Mouse (Mus musculus) midbrain, postnatal 0 days (tissue): ENCODE results near the gene Eif5b. TPM values are rescaled to one million over a fixed set of nuclear protein-coding genes. Genes with fewer than 3 reads are reported as not detected.

ENCODE experiments used
- ATAC-seq: fragments of 200-750 bp; cut with Nextera tagmentation; 2 replicates; pipeline ENCODE4 v1.8.0; 2017; ENCODE audit warnings: moderate number of reproducible peaks, mild to moderate bottlenecking, moderate TSS enrichment, moderate library complexity; ENCODE audit not compliant: low FRiP score
- DNase-seq: peaks from one replicate; pipeline ENCODE4 v3.0.0-alpha.2; 2015; ENCODE audit warnings: low spot score
- H3K27ac ChIP-seq: fragments of 300-500 bp; sonication (generic); 2 replicates; pipeline ENCODE4 v1.5.1; 2014; ENCODE audit warnings: low read depth, mild to moderate bottlenecking, low read length, mixed read lengths
- H3K27me3 ChIP-seq: fragments of 300-500 bp; sonication (generic); 2 replicates; pipeline ENCODE4 v1.6.1; 2014; ENCODE audit warnings: low read length, control low read depth, mixed read lengths; ENCODE audit not compliant: insufficient read depth
- H3K36me3 ChIP-seq: fragments of 300-500 bp; sonication (generic); 2 replicates; pipeline ENCODE4 v1.6.1; 2014; ENCODE audit warnings: low read length, control low read depth, mixed read lengths; ENCODE audit not compliant: insufficient read depth
- H3K4me1 ChIP-seq: fragments of 300-500 bp; sonication (generic); 2 replicates; pipeline ENCODE4 v1.6.1; 2014; ENCODE audit warnings: mild to moderate bottlenecking, control low read depth, antibody characterized with exemption, low read length, mixed read lengths; ENCODE audit not compliant: insufficient read depth
- H3K4me2 ChIP-seq: fragments of 300-500 bp; sonication (generic); 2 replicates; pipeline ENCODE4 v1.6.1; 2014; ENCODE audit warnings: low read depth, mild to moderate bottlenecking, low read length, mixed read lengths; ENCODE audit not compliant: poor library complexity, severe bottlenecking
- H3K4me3 ChIP-seq: fragments of 300-500 bp; sonication (generic); 2 replicates; pipeline ENCODE4 v1.5.1; 2014; ENCODE audit warnings: low read depth, mild to moderate bottlenecking, low read length, moderate library complexity
- H3K9ac ChIP-seq: fragments of 300-500 bp; sonication (generic); replicated peaks from 2 replicates; pipeline ENCODE4 v1.6.1; 2014; ENCODE audit warnings: mild to moderate bottlenecking, low read length, moderate library complexity, mixed read lengths; ENCODE audit not compliant: poor library complexity, severe bottlenecking
- H3K9me3 ChIP-seq: fragments of 300-500 bp; sonication (generic); 2 replicates; pipeline ENCODE4 v1.6.1; 2016; ENCODE audit warnings: low read length, control low read depth
- CTCF ChIP-seq: IDR thresholded peaks from 2 replicates; pipeline ENCODE4 v1.5.1; 2016; ENCODE audit warnings: antibody characterized with exemption, mild to moderate bottlenecking
- WGBS: fragments of 180-500 bp; shearing (Covaris S2); extraction: QIAGEN DNeasy Blood & Tissue Kit; methylation state at CpG from one replicate; pipeline ENCODE4 v1.1.7; 2014; 5-methylcytosine and 5-hydroxymethylcytosine counted together
- polyA plus RNA-seq: library from polyadenylated mRNA; unstranded; fragments of >200 nt; fragmentation: Nextera tagmentation; extraction: Ambion mirVana; gene quantifications from 2 replicates; pipeline ENCODE4 v1.2.1, GENCODE M21; 2015
- total RNA-seq: library from RNA; depleted of rRNA; stranded (reverse); fragments of >200 nt; gene quantifications from 2 replicates; pipeline ENCODE4 v1.2.3, GENCODE M21; 2014

Gene Eif5b
- total and polyA plus RNA-seq, 2 experiments from 2014 or later, result 6.6 to 19.6 TPM

- Histone ChIP-seq H3K27me3 (no peaks in the 10 kb centered on the region), H3K36me3 (peaks cover 58% of the 10 kb centered on the region), H3K4me2 (no peak overlapping the region), H3K9me3 (no peaks in the 10 kb centered on the region), H3K4me1 (no peaks in the 10 kb centered on the region), H3K9ac (no peak overlapping the region), H3K4me3 (no peak overlapping the region), H3K27ac (no peak overlapping the region)
- ATAC-seq (no peak), DNase-seq (no peak)
- TF ChIP-seq CTCF, result no peak
- WGBS, result 92% methylated on average over 4 of the region's 4 CpGs
These were observed 37.7 kb downstream of the Eif5b start for GRCm38 (mm10) chr1:38035521-38035920.

- no peak for DNase-seq
- Histone ChIP-seq H3K9me3 (no peaks in the 10 kb centered on the region), H3K27ac (no peak overlapping the region), H3K9ac (no peak overlapping the region), H3K4me1 (no peaks in the 10 kb centered on the region), H3K4me3 (no peak overlapping the region), H3K27me3 (no peaks in the 10 kb centered on the region), H3K4me2 (no peak overlapping the region), H3K36me3 (peaks cover 55% of the 10 kb centered on the region)
- TF ChIP-seq CTCF, result no peak
- ATAC-seq, result no peak
- 93% methylated on average over 5 of the region's 5 CpGs for WGBS
These were observed 39.6 kb downstream of the Eif5b start for GRCm38 (mm10) chr1:38037375-38037774.

- 95% methylated on average over 2 of the region's 2 CpGs for WGBS
- Histone ChIP-seq H3K4me1 (no peaks in the 10 kb centered on the region), H3K4me2 (no peak overlapping the region), H3K9ac (no peak overlapping the region), H3K4me3 (no peak overlapping the region), H3K27ac (no peak overlapping the region), H3K36me3 (peaks cover 48% of the 10 kb centered on the region), H3K9me3 (no peaks in the 10 kb centered on the region), H3K27me3 (no peaks in the 10 kb centered on the region)
- no peak for TF ChIP-seq CTCF
- DNase-seq, result no peak
- ATAC-seq, result no peak
These were observed 41.1 kb downstream of the Eif5b start for GRCm38 (mm10) chr1:38038898-38039297.

GRCm38 (mm10) chr1:38048121-38048520 lies 50.3 kb downstream of the Eif5b start:
- no peak for DNase-seq
- 91% methylated on average over 3 of the region's 3 CpGs for WGBS
- no peak for TF ChIP-seq CTCF

GRCm38 (mm10) chr1:38049562-38049961 lies 51.8 kb downstream of the Eif5b start:
- no peaks in the 10 kb centered on the region for H3K27me3 ChIP-seq
- H3K4me1 ChIP-seq, result no peaks in the 10 kb centered on the region
- H3K9ac ChIP-seq, result no peak overlapping the region
- H3K27ac ChIP-seq, result no peak overlapping the region
- 63% methylated on average over 4 of the region's 4 CpGs for WGBS
- peaks cover 60% of the 10 kb centered on the region for H3K36me3 ChIP-seq
- no peaks in the 10 kb centered on the region for H3K9me3 ChIP-seq
- no peak for ATAC-seq
- no peak for TF ChIP-seq CTCF
- DNase-seq, result no peak
- H3K4me2 ChIP-seq, result no peak overlapping the region
- H3K4me3 ChIP-seq, result no peak overlapping the region

More at GRCm38 (mm10) chr1:38048121-38048520, 50.3 kb downstream of the Eif5b start:
- Histone ChIP-seq H3K9ac (no peak overlapping the region), H3K36me3 (peaks cover 49% of the 10 kb centered on the region), H3K9me3 (no peaks in the 10 kb centered on the region), H3K27me3 (no peaks in the 10 kb centered on the region), H3K27ac (no peak overlapping the region), H3K4me3 (no peak overlapping the region), H3K4me2 (no peak overlapping the region), H3K4me1 (no peaks in the 10 kb centered on the region)
- ATAC-seq, result no peak

GRCm38 (mm10) chr1:38055176-38055575 lies 57.4 kb downstream of the Eif5b start:
- 91% methylated on average over 5 of the region's 5 CpGs for WGBS
- Histone ChIP-seq H3K4me2 (no peak overlapping the region), H3K9ac (no peak overlapping the region), H3K4me3 (no peak overlapping the region), H3K27ac (no peak overlapping the region), H3K36me3 (peaks cover 62% of the 10 kb centered on the region), H3K9me3 (no peaks in the 10 kb centered on the region), H3K4me1 (no peaks in the 10 kb centered on the region), H3K27me3 (no peaks in the 10 kb centered on the region)
- ATAC-seq, result no peak
- no peak for TF ChIP-seq CTCF
- DNase-seq, result no peak
